Mouse (Mus musculus): Measurements from ENCODE around the gene Cenpv. TPM values are rescaled to one million over a fixed set of nuclear protein-coding genes. Genes with fewer than 3 reads are reported as not detected.
A peak's percentile ranks its signal among the peaks of the same experiment; 100 is the strongest.

Gene Cenpv
- 85.7 and 90.0 TPM in 2 replicates for polyA plus RNA-seq (2016; fragmentation: Nextera tagmentation; extraction: Ambion mirVana)

DNA sequence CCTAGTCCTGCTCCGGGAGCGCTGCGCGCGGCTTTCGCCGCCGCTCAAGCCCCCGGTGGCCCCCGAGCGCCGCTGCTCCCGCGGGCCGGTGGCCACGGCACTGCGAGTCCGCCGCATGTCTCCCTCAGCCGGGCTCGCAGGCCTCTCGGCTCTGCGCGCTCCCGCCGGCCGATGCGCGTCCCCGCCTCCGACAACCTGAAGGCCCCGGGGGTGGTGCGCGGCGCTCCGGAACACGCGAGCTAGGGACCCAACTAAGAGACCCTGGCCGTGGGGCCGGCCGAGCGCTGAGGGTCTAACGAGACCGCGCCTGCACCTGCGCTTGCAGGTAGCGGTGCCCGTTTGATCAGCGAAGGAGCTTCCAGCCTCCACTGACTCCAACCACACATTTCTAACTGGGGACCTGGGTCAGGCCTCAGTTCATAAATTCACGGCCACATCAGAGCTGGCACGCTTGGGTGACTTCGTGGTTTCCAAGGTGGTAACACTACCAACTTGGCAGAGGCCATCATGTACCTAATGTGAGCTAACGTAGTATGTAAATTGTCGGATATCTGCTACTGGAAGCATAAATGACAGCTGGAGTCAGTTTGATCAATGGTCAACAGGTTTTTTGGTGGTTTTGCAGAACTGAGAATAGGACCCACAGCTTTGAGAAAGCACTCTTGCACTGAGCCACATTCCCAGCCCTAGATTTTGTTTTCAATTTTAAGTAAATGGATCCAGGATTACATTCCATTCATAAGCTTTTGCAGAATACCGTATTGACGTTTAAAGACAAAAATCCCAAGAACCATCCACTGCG lies at the start of gene Cenpv:
Gene Cenpv (minus strand): TSS at position 173 of the 802 bp plus-strand sequence.
- 0 out of 2 replicates have a peak, but pooled peaks cover 7% of the 10 kb centered on the region for H3K36me3 ChIP-seq (replicated peaks)
- no peaks in the 10 kb centered on the region for H3K9me3 ChIP-seq
- peak within 1 kb of the TSS; percentile 79 for H3K4me2 ChIP-seq
- H3K4me1 ChIP-seq, result peaks cover 13% of the 10 kb centered on the region
- peak; percentile 84 for ATAC-seq (ENCODE audit: low FRiP score)
- peak within 1 kb of the TSS; percentile 98 for H3K9ac ChIP-seq
- peak within 1 kb of the TSS; percentile 92 for H3K4me3 ChIP-seq (replicated peaks)
- peaks cover 4% of the 10 kb centered on the region; the same call in 1 of the 2 replicates for H3K27me3 ChIP-seq
- peak within 1 kb of the TSS; percentile 87 for H3K27ac ChIP-seq
- 6% methylated on average over 55 of the region's 57 CpGs for WGBS

GRCm38 (mm10) chr11:62587034-62587433 lies 48.0 kb upstream of the Cenpv start:
- WGBS, result 92% methylated on average over 5 of the region's 5 CpGs

DNA sequence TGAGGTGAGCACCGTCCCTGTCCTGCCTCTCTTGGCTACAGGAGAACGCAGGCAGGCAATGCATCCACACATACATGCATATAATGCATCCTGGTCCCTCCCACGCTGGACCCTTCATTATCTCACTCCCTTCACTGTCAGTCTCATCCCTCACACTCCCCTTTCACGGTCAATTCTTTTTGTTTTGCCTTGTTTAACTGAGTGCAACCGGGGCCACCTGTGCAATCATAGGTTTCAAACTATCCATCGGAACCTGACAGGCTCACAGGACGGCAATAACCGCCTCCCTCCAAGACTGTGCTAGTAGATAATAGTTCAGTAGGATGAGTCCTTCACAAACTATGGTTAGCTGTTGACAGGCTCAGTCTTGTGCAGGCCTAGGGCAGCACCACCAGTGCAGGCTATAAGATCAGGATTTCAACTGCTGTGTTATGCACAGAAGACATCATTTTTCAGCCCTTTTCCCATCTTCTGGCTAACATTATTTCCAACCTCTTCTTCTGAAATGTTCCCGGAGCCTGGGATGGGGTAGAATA lies 45.7 kb upstream of the Cenpv start:
- Histone ChIP-seq H3K4me2 (no peak overlapping the region), H3K27me3 (no peaks in the 10 kb centered on the region), H3K4me1 (no peaks in the 10 kb centered on the region), H3K4me3 (replicated peaks) (no peak overlapping the region), H3K9ac (no peak overlapping the region), H3K27ac (no peak overlapping the region), H3K9me3 (no peaks in the 10 kb centered on the region), H3K36me3 (replicated peaks) (0 out of 2 replicates have a peak, but pooled peaks cover 5% of the 10 kb centered on the region)
- no peak for ATAC-seq (ENCODE audit: low FRiP score)
- WGBS, result 85% methylated on average over 9 of the region's 9 CpGs

More at GRCm38 (mm10) chr11:62587034-62587433, 48.0 kb upstream of the Cenpv start:
- no peaks in the 10 kb centered on the region for H3K4me1 ChIP-seq
- no peak overlapping the region for H3K27ac ChIP-seq
- 0 out of 2 replicates have a peak, but pooled peaks cover 5% of the 10 kb centered on the region for H3K36me3 ChIP-seq (replicated peaks)
- H3K27me3 ChIP-seq, result no peaks in the 10 kb centered on the region
- H3K9ac ChIP-seq, result no peak overlapping the region
- H3K4me3 ChIP-seq (replicated peaks), result no peak overlapping the region
- H3K9me3 ChIP-seq, result no peaks in the 10 kb centered on the region
- H3K4me2 ChIP-seq, result no peak overlapping the region
- no peak for ATAC-seq (ENCODE audit: low FRiP score)

- Histone ChIP-seq H3K27ac (no peak overlapping the region), H3K36me3 (replicated peaks) (0 out of 2 replicates have a peak, but pooled peaks cover 5% of the 10 kb centered on the region), H3K27me3 (0 out of 2 replicates have a peak, but pooled peaks cover 4% of the 10 kb centered on the region), H3K9me3 (no peaks in the 10 kb centered on the region), H3K4me3 (replicated peaks) (no peak overlapping the region), H3K4me1 (no peaks in the 10 kb centered on the region), H3K4me2 (no peak overlapping the region), H3K9ac (no peak overlapping the region)
- 61% methylated on average over 6 of the region's 6 CpGs for WGBS
- ATAC-seq (ENCODE audit: low FRiP score), result no peak
These were observed 44.0 kb upstream of the Cenpv start for GRCm38 (mm10) chr11:62583031-62583430.

DNA sequence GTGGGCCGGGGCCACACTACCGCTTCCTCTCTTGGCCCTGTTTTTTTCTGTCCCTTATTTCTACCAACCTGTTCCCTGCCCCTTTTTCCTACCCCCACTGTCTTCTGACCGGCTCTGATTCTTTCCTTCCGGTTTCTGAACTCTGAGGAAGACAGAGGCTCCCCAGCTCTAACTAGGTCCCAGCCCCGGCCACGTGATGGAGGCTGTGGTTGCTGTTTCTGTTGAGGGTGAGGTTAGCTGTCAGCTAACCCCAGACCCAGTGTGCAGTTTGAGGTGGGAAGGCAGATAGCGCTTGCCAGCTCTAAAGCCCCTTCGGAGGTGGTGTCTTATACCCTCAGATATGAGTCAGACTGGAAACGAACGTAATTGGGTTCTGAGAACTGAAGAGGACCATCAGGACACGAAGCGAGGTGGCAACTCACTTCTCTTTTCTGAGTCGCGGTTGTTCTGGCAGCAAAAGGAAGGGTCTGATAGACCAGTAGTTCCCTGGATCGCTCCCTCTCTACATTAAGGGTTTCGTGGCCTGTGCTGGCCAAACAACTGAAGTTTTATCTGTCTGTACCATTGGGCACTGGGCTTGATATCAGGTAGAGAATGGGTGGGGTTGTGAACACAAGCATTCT lies 37.6 kb upstream of the Cenpv start:
- WGBS, result 66% methylated on average over 16 of the region's 16 CpGs
- ATAC-seq (ENCODE audit: low FRiP score), result no peak

DNA sequence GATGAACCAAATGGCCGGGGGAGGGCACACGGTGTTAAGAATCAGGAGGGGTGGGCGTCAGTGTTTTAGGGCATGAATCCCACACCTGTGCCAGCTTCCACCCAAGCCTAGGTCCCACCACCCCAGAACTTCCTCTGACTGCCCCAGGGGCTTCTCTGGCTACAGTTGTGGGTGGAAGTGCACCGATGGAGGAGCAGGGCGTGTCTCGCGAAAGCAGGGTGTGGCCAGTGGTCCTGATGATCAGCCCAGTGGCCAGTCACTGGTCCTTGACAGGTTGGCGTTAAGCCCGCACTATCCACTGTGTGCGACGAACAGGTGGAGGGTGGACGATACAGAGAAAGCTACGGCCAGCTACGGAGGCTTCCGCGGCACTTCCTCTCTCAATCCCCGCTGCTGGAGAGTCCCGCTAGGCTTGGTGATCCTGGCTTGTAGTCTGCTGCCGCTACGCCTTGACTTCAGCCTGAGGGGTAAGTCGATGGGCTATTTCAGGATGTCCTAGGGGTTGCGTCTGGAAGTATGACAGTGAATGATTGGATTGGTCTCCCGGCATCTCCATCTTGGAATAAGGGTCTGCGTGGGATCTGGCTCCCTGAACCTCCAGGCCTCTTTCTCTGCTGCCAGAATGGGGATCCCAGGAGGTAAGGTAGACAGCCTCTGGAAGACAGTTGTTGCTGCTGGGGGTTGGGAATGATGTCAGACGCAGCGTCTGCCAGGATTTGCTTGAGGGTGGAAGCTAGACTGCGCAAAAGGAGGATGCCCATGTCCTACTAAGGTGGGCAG lies 36.8 kb upstream of the Cenpv start:
- Histone ChIP-seq H3K36me3 (replicated peaks) (no peaks in the 10 kb centered on the region), H3K4me2 (peak overlapping the region; percentile 91), H3K4me1 (peaks cover 8% of the 10 kb centered on the region), H3K4me3 (replicated peaks) (peak overlapping the region; percentile 47), H3K9ac (peak overlapping the region; percentile 56), H3K9me3 (no peaks in the 10 kb centered on the region), H3K27ac (no peak overlapping the region), H3K27me3 (peaks cover 20% of the 10 kb centered on the region)
- WGBS, result 6% methylated on average over 27 of the region's 27 CpGs
- peak; percentile 71 for ATAC-seq (ENCODE audit: low FRiP score)

More for the DNA sequence above, 37.6 kb upstream of the Cenpv start:
- H3K27ac ChIP-seq, result no peak overlapping the region
- no peak overlapping the region for H3K9ac ChIP-seq
- H3K9me3 ChIP-seq, result no peaks in the 10 kb centered on the region
- peak overlapping the region; percentile 91 for H3K4me2 ChIP-seq
- H3K27me3 ChIP-seq, result peaks cover 20% of the 10 kb centered on the region
- peaks cover 8% of the 10 kb centered on the region for H3K4me1 ChIP-seq
- H3K36me3 ChIP-seq (replicated peaks), result no peaks in the 10 kb centered on the region
- peak overlapping the region; percentile 47; the same call in 1 of the 2 replicates for H3K4me3 ChIP-seq (replicated peaks)

DNA sequence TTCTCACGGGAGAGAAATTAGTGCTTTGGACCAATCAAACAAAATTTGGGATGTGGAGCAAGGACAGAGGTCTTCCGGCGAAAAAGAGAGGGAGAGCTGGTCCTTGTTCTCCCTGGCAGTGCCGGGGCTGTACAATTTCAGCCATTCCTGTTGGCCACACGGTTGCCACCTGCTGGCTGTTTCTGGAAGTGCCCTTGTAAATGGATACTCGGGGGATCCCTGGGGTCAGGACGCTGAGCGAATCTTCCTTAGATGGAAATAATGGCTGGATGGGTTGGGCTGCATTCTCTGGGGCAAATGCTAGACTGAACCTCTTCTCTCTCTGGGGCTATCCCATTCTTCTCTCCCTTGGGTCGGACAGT lies 36.2 kb upstream of the Cenpv start:
- H3K4me2 ChIP-seq, result peak overlapping the region; percentile 91
- H3K27me3 ChIP-seq, result peaks cover 20% of the 10 kb centered on the region
- H3K4me1 ChIP-seq, result peaks cover 8% of the 10 kb centered on the region
- no peak overlapping the region for H3K27ac ChIP-seq
- ATAC-seq (ENCODE audit: low FRiP score), result peak; percentile 75
- H3K9ac ChIP-seq, result peak overlapping the region; percentile 56
- no peaks in the 10 kb centered on the region for H3K9me3 ChIP-seq
- H3K36me3 ChIP-seq (replicated peaks), result no peaks in the 10 kb centered on the region
- peak overlapping the region; percentile 47 for H3K4me3 ChIP-seq (replicated peaks)
- 1% methylated on average over 9 of the region's 9 CpGs for WGBS

DNA sequence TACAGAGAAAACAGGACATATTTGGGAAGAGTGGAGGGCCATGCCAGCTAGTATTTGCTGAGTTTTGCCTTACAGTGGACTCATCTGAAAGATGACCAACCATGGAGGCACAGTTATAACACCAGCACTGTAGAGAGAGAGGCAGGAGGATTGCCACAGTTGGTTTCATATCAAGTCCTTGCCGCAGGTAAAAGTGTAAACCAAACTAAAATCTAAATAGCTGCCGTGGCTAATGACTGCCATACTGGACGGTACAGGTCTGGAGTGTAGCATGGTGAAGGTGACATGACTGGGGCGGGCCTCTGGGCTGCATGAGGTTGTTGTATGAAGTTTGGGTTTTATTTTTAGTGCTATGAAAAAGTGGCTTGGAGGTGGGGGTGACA lies 35.6 kb upstream of the Cenpv start:
- WGBS, result 87% methylated on average over 4 of the region's 4 CpGs
- Histone ChIP-seq H3K27me3 (peaks cover 20% of the 10 kb centered on the region), H3K9ac (no peak overlapping the region), H3K9me3 (no peaks in the 10 kb centered on the region), H3K36me3 (replicated peaks) (no peaks in the 10 kb centered on the region), H3K27ac (no peak overlapping the region), H3K4me2 (no peak overlapping the region), H3K4me1 (peaks cover 8% of the 10 kb centered on the region), H3K4me3 (replicated peaks) (no peak overlapping the region)
- ATAC-seq (ENCODE audit: low FRiP score), result no peak

- Histone ChIP-seq H3K4me1 (peaks cover 8% of the 10 kb centered on the region), H3K4me2 (peak within 1 kb of the TSS; percentile 91), H3K9ac (peak within 1 kb of the TSS; percentile 56), H3K27me3 (peaks cover 20% of the 10 kb centered on the region), H3K27ac (no peak within 1 kb of the TSS), H3K36me3 (replicated peaks) (no peaks in the 10 kb centered on the region), H3K9me3 (no peaks in the 10 kb centered on the region), H3K4me3 (replicated peaks) (peak within 1 kb of the TSS; percentile 47)
- WGBS, result 81% methylated on average over 6 of the region's 6 CpGs
- no peak for ATAC-seq (ENCODE audit: low FRiP score)
These were observed 35.1 kb upstream of the Cenpv start, which contains the start of gene Trpv2 for GRCm38 (mm10) chr11:62573959-62574702. Trpv2 (plus strand) TSS chr11:62574486.

GRCm38 (mm10) chr11:62568300-62568699 lies 29.2 kb upstream of the Cenpv start:
- no peak for ATAC-seq (ENCODE audit: low FRiP score)
- 78% methylated on average over 3 of the region's 3 CpGs for WGBS
- no peaks in the 10 kb centered on the region for H3K9me3 ChIP-seq
- no peaks in the 10 kb centered on the region for H3K36me3 ChIP-seq (replicated peaks)
- H3K9ac ChIP-seq, result no peak overlapping the region
- no peak overlapping the region for H3K4me3 ChIP-seq (replicated peaks)
- no peak overlapping the region for H3K27ac ChIP-seq
- no peak overlapping the region for H3K4me2 ChIP-seq
- H3K4me1 ChIP-seq, result no peaks in the 10 kb centered on the region
- no peaks in the 10 kb centered on the region for H3K27me3 ChIP-seq

GRCm38 (mm10) chr11:62566211-62566610 lies 27.1 kb upstream of the Cenpv start:
- WGBS, result 57% methylated on average over 1 of the region's 1 CpGs
- no peak overlapping the region for H3K9ac ChIP-seq
- no peak overlapping the region for H3K4me2 ChIP-seq
- no peak overlapping the region for H3K4me3 ChIP-seq (replicated peaks)
- no peak overlapping the region for H3K27ac ChIP-seq
- no peaks in the 10 kb centered on the region for H3K9me3 ChIP-seq
- ATAC-seq (ENCODE audit: low FRiP score), result no peak
- H3K4me1 ChIP-seq, result no peaks in the 10 kb centered on the region
- H3K36me3 ChIP-seq (replicated peaks), result no peaks in the 10 kb centered on the region
- H3K27me3 ChIP-seq, result no peaks in the 10 kb centered on the region

Measured in forebrain, embryonic 12.5 days (tissue).